Mouse (Mus musculus): Measurements from ENCODE around the gene Alox12b.

GRCm38 (mm10) chr11:69174722-69175121 lies 17.9 kb downstream of the Alox12b start:
- TF ChIP-seq CTCF (conservative IDR thresholded peaks at IDR 0.05; ENCODE audit: insufficient read depth, insufficient read length, low read depth, low read length): no peak
- no peak for TF ChIP-seq POLR2A (IDR thresholded peaks at IDR 0.05; ENCODE audit: low read depth, low read length)
